Mouse (Mus musculus) liver, adult 2 months (tissue): ENCODE data around the gene Tgfbr3. TPM values are rescaled to one million over a fixed set of nuclear protein-coding genes. Genes with fewer than 3 reads are reported as not detected.

ENCODE experiments used
- DNase-seq: peaks from one replicate; pipeline ENCODE4 v3.0.0-alpha.2; 2011; ENCODE audit warnings: low read depth, low spot score; ENCODE audit errors: extremely low read depth
- H3K27ac ChIP-seq: fragments of 200-500 bp; replicated peaks from 2 replicates; pipeline ENCODE4 v1.5.1; 2012; ENCODE audit warnings: low read depth, mild to moderate bottlenecking, control low read depth, inconsistent platforms, low read length; ENCODE audit not compliant: insufficient read depth
- H3K27me3 ChIP-seq: fragments of 200-500 bp; 2 replicates; pipeline ENCODE4 v1.6.1; 2012; ENCODE audit warnings: mild to moderate bottlenecking, moderate library complexity, low read length, inconsistent platforms; ENCODE audit not compliant: control insufficient read depth, insufficient read depth
- H3K36me3 ChIP-seq: fragments of 200-500 bp; 2 replicates; pipeline ENCODE4 v1.6.1; 2012; ENCODE audit warnings: low read length, inconsistent platforms; ENCODE audit not compliant: control insufficient read depth, insufficient read depth
- H3K4me1 ChIP-seq: fragments of 200-500 bp; 2 replicates; pipeline ENCODE4 v1.6.1; 2011; ENCODE audit warnings: low read length; ENCODE audit not compliant: control insufficient read depth, insufficient read depth
- H3K4me3 ChIP-seq: fragments of 200-500 bp; 2 replicates; pipeline ENCODE4 v1.5.1; 2011; ENCODE audit warnings: low read depth, mild to moderate bottlenecking, control low read depth, low read length, moderate library complexity; ENCODE audit not compliant: insufficient read depth
- H3K79me2 ChIP-seq: fragments of 200-500 bp; 2 replicates; pipeline ENCODE4 v1.6.1; 2012; ENCODE audit warnings: inconsistent platforms, mild to moderate bottlenecking, low read length, moderate library complexity; ENCODE audit not compliant: control insufficient read depth, insufficient read depth
- H3K9ac ChIP-seq: fragments of 200-500 bp; 2 replicates; pipeline ENCODE4 v1.6.1; 2012; ENCODE audit warnings: low read depth, mild to moderate bottlenecking, control low read depth, inconsistent platforms, low read length
- CTCF ChIP-seq: fragments of 200-500 bp; IDR thresholded peaks from 2 replicates; pipeline ENCODE4 v1.5.1; 2011; ENCODE audit warnings: low read depth, low read length, control low read depth
- POLR2A ChIP-seq: fragments of 200-500 bp; IDR thresholded peaks from 2 replicates; pipeline ENCODE4 v1.6.1; 2011; ENCODE audit warnings: low read length, control low read depth; ENCODE audit not compliant: insufficient read depth; ENCODE audit errors: extremely low read depth
- WGBS: fragments of 180-500 bp; shearing (Covaris S2); methylation state at CpG from one replicate; pipeline ENCODE4 v1.1.7; 2018; 5-methylcytosine and 5-hydroxymethylcytosine counted together
- polyA plus RNA-seq: library from polyadenylated mRNA; depleted of rRNA; stranded (reverse); fragments of >200 nt; gene quantifications from 2 replicates; pipeline ENCODE4 v1.2.3, GENCODE M21; 2012
- total RNA-seq: library from RNA; depleted of rRNA; stranded (reverse); fragments of >200 nt; gene quantifications from 2 replicates; pipeline ENCODE4 v1.2.3, GENCODE M21; 2014

Gene Tgfbr3
- total and polyA plus RNA-seq, 2 experiments: 4.0 to 6.6 TPM

DNA sequence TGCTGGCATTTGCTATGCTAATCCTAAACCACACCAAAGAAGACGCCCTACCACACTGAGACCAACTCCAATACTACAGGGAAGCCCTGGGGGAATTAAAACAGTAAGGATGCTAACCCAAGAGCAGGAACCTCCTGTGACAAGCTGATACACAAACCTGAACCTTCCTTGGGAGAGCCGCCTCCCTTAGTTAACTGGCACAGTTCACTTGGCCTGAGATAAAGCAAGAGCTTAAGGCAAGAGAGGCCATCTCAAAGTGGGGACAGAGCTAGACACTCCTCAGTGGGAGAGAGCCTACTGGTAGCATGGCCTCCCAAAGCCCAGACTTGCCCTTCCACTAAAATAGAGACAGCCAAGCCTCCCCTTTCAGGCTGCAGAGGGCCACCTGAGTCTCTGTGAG lies 79.4 kb downstream of the Tgfbr3 start:
- no peak overlapping the region for H3K4me3 ChIP-seq
- H3K79me2 ChIP-seq: no peaks in the 10 kb centered on the region
- H3K9ac ChIP-seq: no peak overlapping the region
- H3K27me3 ChIP-seq: no peaks in the 10 kb centered on the region
- DNase-seq: no peak
- 95% methylated on average over 2 of the region's 2 CpGs for WGBS
- no peak overlapping the region for H3K27ac ChIP-seq
- H3K4me1 ChIP-seq: no peaks in the 10 kb centered on the region
- no peaks in the 10 kb centered on the region for H3K36me3 ChIP-seq
- no peak for TF ChIP-seq CTCF
- TF ChIP-seq POLR2A: no peak

DNA sequence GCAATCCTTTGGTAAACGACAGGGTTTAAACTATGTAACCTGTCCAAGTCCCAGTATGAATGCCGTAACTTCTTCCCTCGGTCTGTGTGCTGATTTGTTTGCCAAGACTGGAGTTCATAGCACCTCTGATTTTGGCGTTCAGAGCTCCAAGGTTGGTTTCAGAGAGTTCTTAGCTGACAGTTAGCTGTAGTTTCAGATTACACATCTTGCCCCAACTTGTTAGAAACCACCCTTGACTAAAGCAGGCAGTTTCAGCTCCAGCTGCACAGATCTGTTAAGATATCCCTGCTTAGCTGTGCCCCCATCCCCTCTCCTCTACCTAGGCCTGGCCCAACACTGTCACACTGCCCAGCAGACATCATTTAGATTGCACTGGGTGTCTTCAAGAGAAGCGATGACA lies 81.5 kb downstream of the Tgfbr3 start:
- DNase-seq: no peak
- Histone ChIP-seq H3K9ac (no peak overlapping the region), H3K27ac (no peak overlapping the region), H3K4me3 (no peak overlapping the region), H3K79me2 (no peaks in the 10 kb centered on the region), H3K4me1 (no peaks in the 10 kb centered on the region), H3K27me3 (no peaks in the 10 kb centered on the region), H3K36me3 (no peaks in the 10 kb centered on the region)
- no peak for TF ChIP-seq POLR2A
- no peak for TF ChIP-seq CTCF
- WGBS: 66% methylated on average over 5 of the region's 5 CpGs

DNA sequence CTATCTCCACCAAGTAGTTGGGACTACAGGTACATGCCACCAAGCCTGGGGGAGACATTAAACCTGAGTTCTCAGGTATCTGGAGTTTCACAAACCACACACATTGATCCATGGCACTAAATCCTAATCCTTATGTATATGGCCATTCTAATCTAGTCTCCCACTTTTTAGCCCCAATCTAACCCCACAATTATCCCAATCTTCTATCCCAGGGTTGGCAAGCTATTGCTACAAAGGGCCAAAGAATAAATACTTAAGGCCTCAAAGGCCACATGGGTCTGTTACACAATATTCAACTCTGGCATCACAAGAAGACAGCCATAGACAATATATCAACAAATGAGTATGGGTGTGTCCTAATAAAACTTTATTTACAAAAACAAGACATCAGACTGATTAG lies 85.1 kb downstream of the Tgfbr3 start:
- H3K79me2 ChIP-seq: no peaks in the 10 kb centered on the region
- peaks cover 3% of the 10 kb centered on the region; the same call in 1 of the 2 replicates for H3K4me1 ChIP-seq
- H3K9ac ChIP-seq: no peak overlapping the region
- no peaks in the 10 kb centered on the region for H3K36me3 ChIP-seq
- no peak overlapping the region for H3K4me3 ChIP-seq
- no peak for TF ChIP-seq CTCF
- no peak for TF ChIP-seq POLR2A
- no peaks in the 10 kb centered on the region for H3K27me3 ChIP-seq
- peak; percentile 11 for DNase-seq
- H3K27ac ChIP-seq: no peak overlapping the region

DNA sequence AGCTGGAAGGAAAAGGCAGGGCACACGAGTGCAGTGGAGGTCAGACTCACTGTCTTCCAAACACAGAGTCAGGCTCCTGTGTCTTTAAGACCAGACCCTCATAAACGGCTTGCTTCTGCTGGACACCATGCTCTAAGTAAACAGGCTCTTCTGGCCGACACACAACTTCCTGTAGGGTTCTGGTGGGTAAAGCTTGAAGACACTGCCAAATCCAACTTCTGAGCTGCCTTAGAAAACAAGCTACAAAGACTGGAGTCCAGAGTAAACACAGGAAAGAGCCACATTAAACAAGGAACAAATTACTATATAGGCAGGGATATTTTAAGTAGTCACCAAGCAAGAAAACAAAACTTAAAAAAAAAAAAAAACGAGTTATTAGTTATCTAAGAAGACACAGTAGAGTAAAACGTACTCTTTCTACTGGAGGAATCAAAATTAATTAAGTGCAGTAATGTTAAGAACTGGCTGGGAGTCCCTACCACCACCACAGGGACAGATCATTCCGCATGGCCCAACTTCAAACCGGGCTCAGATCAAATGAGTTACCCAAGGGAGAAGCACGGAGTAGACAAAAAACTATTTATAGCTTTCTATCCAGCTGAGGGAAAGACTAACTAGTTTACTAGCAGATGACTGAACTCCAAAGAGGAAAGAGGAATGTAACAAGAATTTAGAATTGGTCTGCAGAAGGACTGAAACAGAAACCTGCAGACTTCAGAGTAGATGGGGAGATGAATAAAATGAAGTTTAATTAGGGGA lies 86.4 kb downstream of the Tgfbr3 start:
- WGBS: 34% methylated on average over 8 of the region's 8 CpGs
- Histone ChIP-seq H3K9ac (no peak overlapping the region), H3K4me1 (peaks cover 3% of the 10 kb centered on the region; the same call in 1 of the 2 replicates), H3K27ac (no peak overlapping the region; the same call in 1 of the 2 replicates), H3K36me3 (no peaks in the 10 kb centered on the region), H3K27me3 (no peaks in the 10 kb centered on the region), H3K4me3 (no peak overlapping the region), H3K79me2 (no peaks in the 10 kb centered on the region)
- peak; percentile 45 for DNase-seq
- TF ChIP-seq POLR2A: no peak
- TF ChIP-seq CTCF: no peak

- WGBS: 61% methylated on average over 9 of the region's 9 CpGs
- no peak for TF ChIP-seq CTCF
- no peak for TF ChIP-seq POLR2A
- Histone ChIP-seq H3K36me3 (no peaks in the 10 kb centered on the region), H3K9ac (no peak overlapping the region), H3K27me3 (no peaks in the 10 kb centered on the region), H3K4me1 (peaks cover 3% of the 10 kb centered on the region; the same call in 1 of the 2 replicates), H3K79me2 (no peaks in the 10 kb centered on the region), H3K4me3 (no peak overlapping the region), H3K27ac (no peak overlapping the region)
- DNase-seq: no peak
Measured at GRCm38 (mm10) chr5:107201509-107202182, 87.8 kb downstream of the Tgfbr3 start.

DNA sequence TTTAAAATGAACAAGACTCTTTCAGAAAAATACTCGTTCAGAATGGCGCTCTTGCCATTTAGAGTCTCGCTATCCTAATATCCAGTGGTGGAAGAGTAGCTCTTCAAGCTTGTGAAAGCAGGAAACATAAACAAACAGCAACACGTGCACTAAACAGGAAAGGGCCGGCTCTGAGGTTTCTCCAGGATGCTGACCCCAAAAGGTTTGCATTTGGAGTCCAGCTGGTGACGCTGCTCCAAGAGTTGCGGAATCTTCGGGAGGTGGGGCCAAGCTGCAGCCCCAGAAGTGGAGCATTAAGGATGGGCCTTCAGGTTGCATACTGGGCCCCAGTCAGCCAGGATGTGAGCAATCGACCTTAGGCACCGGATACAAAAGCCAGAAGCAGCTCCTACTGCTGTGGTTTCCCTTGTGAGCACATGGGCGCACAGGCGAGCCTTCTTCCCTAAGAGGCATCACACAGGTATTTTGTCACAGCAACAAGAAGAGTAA lies 88.5 kb downstream of the Tgfbr3 start:
- H3K9ac ChIP-seq: no peak overlapping the region
- TF ChIP-seq POLR2A (no peak), CTCF (no peak)
- peak; percentile 7 for DNase-seq
- H3K4me1 ChIP-seq: peaks cover 3% of the 10 kb centered on the region; the same call in 1 of the 2 replicates
- no peaks in the 10 kb centered on the region for H3K36me3 ChIP-seq
- no peaks in the 10 kb centered on the region for H3K79me2 ChIP-seq
- no peak overlapping the region for H3K27ac ChIP-seq
- no peaks in the 10 kb centered on the region for H3K27me3 ChIP-seq
- no peak overlapping the region for H3K4me3 ChIP-seq
- WGBS: 69% methylated on average over 12 of the region's 12 CpGs
